Mouse (Mus musculus): ENCODE measurements at regions not wholly inside any gene's neighbourhood (a gene's known extent, or its start where the extent isn't known, plus 50 kb on each side); places are given as distances from the start of the nearest gene placed in this dataset.
"Not testable (repeated sequence)": the region's sequence is repeated elsewhere in the genome, so short reads cannot be mapped to it uniquely, and the experiment has no call there.

- no peak overlapping the region for H3K27ac ChIP-seq (ENCODE audit: control insufficient read depth, insufficient read depth, low read depth, low read length)
- no peak for TF ChIP-seq POLR2A (IDR thresholded peaks at IDR 0.05; ENCODE audit: control insufficient read depth, low read depth, low read length)
- no peak for TF ChIP-seq CTCF (IDR thresholded peaks at IDR 0.05; ENCODE audit: control insufficient read depth, insufficient read depth, insufficient replicate concordance, low read depth, low read length)
- H3K36me3 ChIP-seq (ENCODE audit: control insufficient read depth, insufficient read depth, low read length), result no peaks in the 10 kb centered on the region
Measured at GRCm38 (mm10) chr1:47646681-47647080, 754.0 kb upstream of the Slc39a10 start.

DNA sequence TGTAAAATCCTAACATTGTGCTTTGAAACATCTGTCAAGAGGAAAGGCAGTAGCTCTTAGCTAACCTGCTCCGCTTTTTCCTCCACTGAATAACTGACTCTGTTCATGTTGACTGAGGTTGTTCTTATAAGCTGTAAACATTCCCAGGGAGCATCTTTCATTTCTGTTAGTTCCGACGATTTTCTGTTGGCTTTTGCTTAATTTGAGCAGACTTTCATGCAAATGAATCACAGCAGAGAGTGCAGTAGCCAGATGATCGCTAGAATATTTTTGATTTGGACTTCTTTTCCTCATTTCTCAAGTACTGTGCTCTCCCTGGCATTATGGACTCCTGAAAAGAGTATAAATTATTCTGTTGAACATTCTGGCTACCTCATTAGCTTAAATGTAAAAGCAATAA is 713.9 kb upstream of the Slc39a10 start:
- Histone ChIP-seq H3K27me3 (ENCODE audit: control insufficient read depth, insufficient read depth, low read length) (no peaks in the 10 kb centered on the region), H3K4me3 (ENCODE audit: control insufficient read depth, low read depth, low read length) (no peak overlapping the region), H3K27ac (ENCODE audit: control insufficient read depth, insufficient read depth, low read depth, low read length) (no peak overlapping the region), H3K36me3 (ENCODE audit: control insufficient read depth, insufficient read depth, low read length) (no peaks in the 10 kb centered on the region), H3K4me1 (ENCODE audit: control insufficient read depth, insufficient read depth, low read length) (no peaks in the 10 kb centered on the region)
- no peak for TF ChIP-seq CTCF (IDR thresholded peaks at IDR 0.05; ENCODE audit: control insufficient read depth, insufficient read depth, insufficient replicate concordance, low read depth, low read length)
- TF ChIP-seq POLR2A (IDR thresholded peaks at IDR 0.05; ENCODE audit: control insufficient read depth, low read depth, low read length), result no peak

More at GRCm38 (mm10) chr1:47646681-47647080, 754.0 kb upstream of the Slc39a10 start:
- H3K4me1 ChIP-seq (ENCODE audit: control insufficient read depth, insufficient read depth, low read length), result no peaks in the 10 kb centered on the region
- H3K27me3 ChIP-seq (ENCODE audit: control insufficient read depth, insufficient read depth, low read length), result no peaks in the 10 kb centered on the region
- no peak overlapping the region for H3K4me3 ChIP-seq (ENCODE audit: control insufficient read depth, low read depth, low read length)

DNA sequence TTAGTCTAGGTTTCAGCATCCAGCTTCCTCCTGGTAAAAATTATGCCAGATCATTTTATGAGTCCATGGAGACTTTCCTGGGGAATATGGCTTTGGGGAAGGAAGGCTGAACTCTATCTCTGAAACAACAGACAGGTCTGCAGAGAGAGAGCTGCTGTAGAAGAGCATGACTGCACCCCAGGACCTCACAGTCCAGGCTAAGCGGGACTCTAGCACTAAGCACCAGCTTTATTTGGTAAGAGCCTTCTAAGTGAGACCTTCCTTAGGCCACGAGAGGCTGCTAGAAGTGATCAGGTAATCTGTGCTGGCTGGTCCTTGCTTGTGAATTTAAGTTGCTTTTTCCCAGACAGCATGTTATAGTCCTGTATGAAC is 711.3 kb upstream of the Slc39a10 start:
- no peak overlapping the region for H3K4me3 ChIP-seq (ENCODE audit: control insufficient read depth, low read depth, low read length)
- H3K27me3 ChIP-seq (ENCODE audit: control insufficient read depth, insufficient read depth, low read length), result no peaks in the 10 kb centered on the region
- TF ChIP-seq CTCF (IDR thresholded peaks at IDR 0.05; ENCODE audit: control insufficient read depth, insufficient read depth, insufficient replicate concordance, low read depth, low read length) (no peak), POLR2A (IDR thresholded peaks at IDR 0.05; ENCODE audit: control insufficient read depth, low read depth, low read length) (no peak)
- H3K27ac ChIP-seq (ENCODE audit: control insufficient read depth, insufficient read depth, low read depth, low read length), result no peak overlapping the region
- no peaks in the 10 kb centered on the region for H3K36me3 ChIP-seq (ENCODE audit: control insufficient read depth, insufficient read depth, low read length)
- no peaks in the 10 kb centered on the region for H3K4me1 ChIP-seq (ENCODE audit: control insufficient read depth, insufficient read depth, low read length)

GRCm38 (mm10) chr1:47603294-47603988 is 710.8 kb upstream of the Slc39a10 start:
- H3K27me3 ChIP-seq (ENCODE audit: control insufficient read depth, insufficient read depth, low read length), result no peaks in the 10 kb centered on the region
- TF ChIP-seq POLR2A (IDR thresholded peaks at IDR 0.05; ENCODE audit: control insufficient read depth, low read depth, low read length), result no peak
- TF ChIP-seq CTCF (IDR thresholded peaks at IDR 0.05; ENCODE audit: control insufficient read depth, insufficient read depth, insufficient replicate concordance, low read depth, low read length), result no peak

GRCm38 (mm10) chr1:47593641-47594040 is 701.0 kb upstream of the Slc39a10 start:
- H3K4me3 ChIP-seq (ENCODE audit: control insufficient read depth, low read depth, low read length); H3K27ac ChIP-seq (ENCODE audit: control insufficient read depth, insufficient read depth, low read depth, low read length); H3K36me3 ChIP-seq (ENCODE audit: control insufficient read depth, insufficient read depth, low read length); H3K27me3 ChIP-seq (ENCODE audit: control insufficient read depth, insufficient read depth, low read length); H3K4me1 ChIP-seq (ENCODE audit: control insufficient read depth, insufficient read depth, low read length): not testable (repeated sequence)

More at GRCm38 (mm10) chr1:47603294-47603988, 710.8 kb upstream of the Slc39a10 start:
- no peaks in the 10 kb centered on the region for H3K4me1 ChIP-seq (ENCODE audit: control insufficient read depth, insufficient read depth, low read length)
- H3K36me3 ChIP-seq (ENCODE audit: control insufficient read depth, insufficient read depth, low read length), result no peaks in the 10 kb centered on the region
- H3K27ac ChIP-seq (ENCODE audit: control insufficient read depth, insufficient read depth, low read depth, low read length), result no peak overlapping the region
- H3K4me3 ChIP-seq (ENCODE audit: control insufficient read depth, low read depth, low read length), result no peak overlapping the region

GRCm38 (mm10) chr1:47545606-47546005 is 653.0 kb upstream of the Slc39a10 start:
- H3K36me3 ChIP-seq (ENCODE audit: control insufficient read depth, insufficient read depth, low read length), result no peaks in the 10 kb centered on the region
- no peaks in the 10 kb centered on the region for H3K4me1 ChIP-seq (ENCODE audit: control insufficient read depth, insufficient read depth, low read length)
- no peak for TF ChIP-seq CTCF (IDR thresholded peaks at IDR 0.05; ENCODE audit: control insufficient read depth, insufficient read depth, insufficient replicate concordance, low read depth, low read length)
- TF ChIP-seq POLR2A (IDR thresholded peaks at IDR 0.05; ENCODE audit: control insufficient read depth, low read depth, low read length), result no peak
- H3K27me3 ChIP-seq (ENCODE audit: control insufficient read depth, insufficient read depth, low read length), result no peaks in the 10 kb centered on the region
- no peak overlapping the region for H3K27ac ChIP-seq (ENCODE audit: control insufficient read depth, insufficient read depth, low read depth, low read length)
- no peak overlapping the region for H3K4me3 ChIP-seq (ENCODE audit: control insufficient read depth, low read depth, low read length)

- no peaks in the 10 kb centered on the region for H3K36me3 ChIP-seq (ENCODE audit: control insufficient read depth, insufficient read depth, low read length)
- H3K4me3 ChIP-seq (ENCODE audit: control insufficient read depth, low read depth, low read length), result no peak overlapping the region
- H3K27ac ChIP-seq (ENCODE audit: control insufficient read depth, insufficient read depth, low read depth, low read length), result no peak overlapping the region
- no peaks in the 10 kb centered on the region for H3K27me3 ChIP-seq (ENCODE audit: control insufficient read depth, insufficient read depth, low read length)
- no peaks in the 10 kb centered on the region for H3K4me1 ChIP-seq (ENCODE audit: control insufficient read depth, insufficient read depth, low read length)
- no peak for TF ChIP-seq POLR2A (IDR thresholded peaks at IDR 0.05; ENCODE audit: control insufficient read depth, low read depth, low read length)
- no peak for TF ChIP-seq CTCF (IDR thresholded peaks at IDR 0.05; ENCODE audit: control insufficient read depth, insufficient read depth, insufficient replicate concordance, low read depth, low read length)
Measured at GRCm38 (mm10) chr1:47511426-47511825, 618.8 kb upstream of the Slc39a10 start.

DNA sequence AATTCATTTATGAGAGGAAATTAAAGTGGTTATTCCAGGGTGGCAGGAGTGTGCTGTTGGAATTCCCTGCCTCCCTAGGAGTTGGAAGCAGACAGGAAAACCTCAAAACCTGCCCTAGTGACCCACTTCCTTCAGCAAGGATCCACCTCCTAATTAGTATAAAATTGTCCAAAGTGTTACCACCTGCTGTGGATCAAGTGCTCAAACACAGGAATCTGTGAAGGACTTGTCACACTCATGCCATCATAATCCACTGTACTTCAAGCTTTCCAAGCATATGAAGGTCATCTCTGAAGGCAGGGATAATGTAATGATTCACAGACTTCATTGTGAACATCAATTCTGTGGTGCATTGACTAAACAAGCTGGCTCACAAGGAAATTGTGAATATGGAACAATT is 615.1 kb upstream of the Slc39a10 start:
- Histone ChIP-seq H3K27me3 (ENCODE audit: control insufficient read depth, insufficient read depth, low read length) (no peaks in the 10 kb centered on the region), H3K4me1 (ENCODE audit: control insufficient read depth, insufficient read depth, low read length) (no peaks in the 10 kb centered on the region), H3K36me3 (ENCODE audit: control insufficient read depth, insufficient read depth, low read length) (no peaks in the 10 kb centered on the region), H3K27ac (ENCODE audit: control insufficient read depth, insufficient read depth, low read depth, low read length) (no peak overlapping the region), H3K4me3 (ENCODE audit: control insufficient read depth, low read depth, low read length) (no peak overlapping the region)
- TF ChIP-seq CTCF (IDR thresholded peaks at IDR 0.05; ENCODE audit: control insufficient read depth, insufficient read depth, insufficient replicate concordance, low read depth, low read length) (no peak), POLR2A (IDR thresholded peaks at IDR 0.05; ENCODE audit: control insufficient read depth, low read depth, low read length) (no peak)
